ENCODE assay signal across 11 mouse cellular contexts in the genomic region with DNA sequence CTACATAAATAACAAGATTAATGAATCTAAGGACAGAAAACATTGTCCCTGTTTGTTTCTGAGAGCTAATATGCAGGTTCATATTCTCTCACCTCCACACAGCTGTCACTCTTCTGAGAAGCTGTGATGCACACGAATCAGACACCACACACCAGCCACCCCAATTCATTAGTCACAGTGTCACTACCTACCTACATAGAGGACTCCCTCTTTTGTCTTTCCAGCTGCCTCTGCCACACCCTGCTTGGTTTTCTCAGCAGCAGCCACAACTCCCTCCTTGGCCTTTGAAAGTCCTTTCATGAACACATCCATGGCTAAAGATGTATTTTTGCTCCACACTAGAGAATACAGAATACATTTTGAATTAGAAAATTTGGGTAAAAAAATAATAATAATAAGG. TPM values are rescaled to one million over a fixed set of nuclear protein-coding genes. Genes with fewer than 3 reads are reported as not detected.
DNase-seq lines count a peak whose midpoint lies in the region; ATAC-seq lines count a peak whose summit lies in the region.
"Had no signal": no experiment of that assay in that cellular context is flagged by ENCODE, and none has a peak within 500 bp of the region (broad histone marks: within the 10 kb centered on the region; RNA-seq: fewer than 3 reads in every experiment).

No protein-coding gene starts in this region.

- no peak overlapping the region for H3K9ac ChIP-seq in midbrain, embryonic 14.5 days (replicated peaks; ENCODE audit: low read length)
- no peak overlapping the region for H3K9ac ChIP-seq in midbrain, embryonic 11.5 days (ENCODE audit: low read length)
- no peak overlapping the region; the same call in 1 of the 2 replicates for H3K9ac ChIP-seq in neural tube, embryonic 15.5 days (replicated peaks)

- H3K4me1 ChIP-seq in midbrain, embryonic 14.5 days (ENCODE audit: control insufficient read depth, insufficient read depth, low read length) = peaks cover 8% of the 10 kb centered on the region; the same call in 1 of the 2 replicates
- H3K4me1 ChIP-seq in midbrain, embryonic 11.5 days (ENCODE audit: control insufficient read depth, insufficient read depth, low read length) = no peaks in the 10 kb centered on the region
- H3K4me1 ChIP-seq in neural tube, embryonic 15.5 days = peaks cover 22% of the 10 kb centered on the region

- no peak overlapping the region for H3K4me3 ChIP-seq in midbrain, embryonic 14.5 days (replicated peaks; ENCODE audit: low read depth, low read length)
- no peak overlapping the region for H3K4me3 ChIP-seq in midbrain, embryonic 11.5 days (ENCODE audit: low read depth, low read length)
- peak overlapping the region; percentile 61 for H3K4me3 ChIP-seq in neural tube, embryonic 15.5 days (replicated peaks)

- H3K9me3 ChIP-seq in midbrain, embryonic 14.5 days (ENCODE audit: control insufficient read depth, low read length) = no peaks in the 10 kb centered on the region
- no peaks in the 10 kb centered on the region for H3K9me3 ChIP-seq in midbrain, embryonic 11.5 days (ENCODE audit: control insufficient read depth, low read length)
- no peaks in the 10 kb centered on the region for H3K9me3 ChIP-seq in neural tube, embryonic 15.5 days (replicated peaks)

- no peak overlapping the region for H3K27ac ChIP-seq in midbrain, embryonic 14.5 days (replicated peaks; ENCODE audit: low read depth, low read length)
- H3K27ac ChIP-seq in midbrain, embryonic 11.5 days (ENCODE audit: low read depth, low read length) = no peak overlapping the region
- no peak overlapping the region for H3K27ac ChIP-seq in neural tube, embryonic 15.5 days (replicated peaks)

- no peaks in the 10 kb centered on the region for H3K36me3 ChIP-seq in midbrain, embryonic 14.5 days (ENCODE audit: control insufficient read depth, insufficient read depth, low read length)
- no peaks in the 10 kb centered on the region for H3K36me3 ChIP-seq in midbrain, embryonic 11.5 days (ENCODE audit: control insufficient read depth, insufficient read depth, low read length)
- H3K36me3 ChIP-seq in neural tube, embryonic 15.5 days = no peaks in the 10 kb centered on the region

- no peak for DNase-seq in midbrain, embryonic 14.5 days
- DNase-seq in midbrain, embryonic 11.5 days (ENCODE audit: low spot score, missing footprints) = no peak
- DNase-seq in liver = peak; percentile 69
- no peak for DNase-seq in thymus, postnatal 0 days (ENCODE audit: low spot score)
- DNase-seq: gastrocnemius, postnatal 36 days; kidney, postnatal 14 days; right cerebral cortex, postnatal 14 days had no signal

- H3K27me3 ChIP-seq in midbrain, embryonic 14.5 days (ENCODE audit: control insufficient read depth, insufficient read depth, low read length) = no peaks in the 10 kb centered on the region
- no peaks in the 10 kb centered on the region for H3K27me3 ChIP-seq in midbrain, embryonic 11.5 days (ENCODE audit: control insufficient read depth, insufficient read depth, low read length)
- H3K27me3 ChIP-seq in neural tube, embryonic 15.5 days (replicated peaks) = no peaks in the 10 kb centered on the region

- ATAC-seq in midbrain, embryonic 14.5 days (ENCODE audit: low FRiP score, low TSS enrichment) = no peak
- ATAC-seq in midbrain, embryonic 11.5 days (ENCODE audit: low FRiP score) = no peak
- ATAC-seq in erythroblast, adult 5-6 weeks (replicated peaks; ENCODE audit: low FRiP score, poor library complexity, severe bottlenecking) = peak; percentile 29
- no peak for ATAC-seq in neural tube, embryonic 15.5 days (ENCODE audit: low FRiP score)
- ATAC-seq in granulocyte monocyte progenitor cell, adult 5-6 weeks (replicated peaks; ENCODE audit: poor library complexity, severe bottlenecking) = no peak
- ATAC-seq: inflammation-experienced regulatory T-cells, adult 6 months had no signal

- H3K4me2 ChIP-seq in midbrain, embryonic 14.5 days (ENCODE audit: low read length) = peak overlapping the region; percentile 91
- no peak overlapping the region for H3K4me2 ChIP-seq in midbrain, embryonic 11.5 days
- H3K4me2 ChIP-seq in neural tube, embryonic 15.5 days = peak overlapping the region; percentile 89

- WGBS in midbrain, embryonic 14.5 days = 24% methylated on average over 1 of the region's 1 CpGs
- 48% methylated on average over 1 of the region's 1 CpGs for WGBS in midbrain, embryonic 11.5 days
- 31% methylated on average over 1 of the region's 1 CpGs for WGBS in neural tube, embryonic 15.5 days

RNA-seq across cellular contexts. Expression of gene Snca, which starts 2.4 kb away (rescaled TPM):
- polyA plus RNA-seq in midbrain, embryonic 14.5 days (2014; fragmentation: Nextera tagmentation; extraction: Ambion mirVana) = 138 and 201 TPM in 2 replicates
- 26.1 and 29.1 TPM in 2 replicates for polyA plus RNA-seq in midbrain, embryonic 11.5 days (2014; fragmentation: Nextera tagmentation; extraction: Ambion mirVana)
- total RNA-seq in erythroblast, adult 5-6 weeks (2015; ENCODE audit: low replicate concordance) = 1,570 and 1,672 TPM in 2 replicates
- 2,172 and 2,663 TPM in 2 replicates for total RNA-seq in erythroblast, adult 5-6 weeks (2017; ENCODE audit: low replicate concordance)
- polyA plus RNA-seq in neural tube, embryonic 15.5 days (2015; fragmentation: Nextera tagmentation; extraction: Ambion mirVana) = 306 and 345 TPM in 2 replicates
- total RNA-seq in granulocyte monocyte progenitor cell, adult 5-6 weeks (2014; fragmentation: Nextera tagmentation) = not detected in 2 replicates
- 0.10 TPM in 1 of 2 replicates, not detected in the other for total RNA-seq in granulocyte monocyte progenitor cell, adult 5-6 weeks (2017)
- polyA plus RNA-seq in thymus, postnatal 0 days (2015; fragmentation: Nextera tagmentation; extraction: Ambion mirVana) = 3.1 and 4.4 TPM in 2 replicates
- polyA plus RNA-seq: inflammation-experienced regulatory T-cells, adult 6 months had no signal
